Comparison of ENCODE assay signal across 19 mouse cellular contexts in genomic region chr19:44849465-44849864, GRCm38 (mm10).
DNase-seq lines count a peak whose midpoint lies in the region; ATAC-seq lines count a peak whose summit lies in the region.
"Had no signal": no experiment of that assay in that cellular context is flagged by ENCODE, and none has a peak within 500 bp of the region (broad histone marks: within the 10 kb centered on the region; RNA-seq: fewer than 3 reads in every experiment).

No protein-coding gene starts in this region.

- no peaks in the 10 kb centered on the region for H3K9me3 ChIP-seq in hindbrain, embryonic 10.5 days
- no peaks in the 10 kb centered on the region for H3K9me3 ChIP-seq in hindbrain, embryonic 14.5 days (ENCODE audit: control insufficient read depth, low read length)
- no peaks in the 10 kb centered on the region for H3K9me3 ChIP-seq in kidney, embryonic 14.5 days (ENCODE audit: control insufficient read depth, low read length)
- H3K9me3 ChIP-seq in limb, embryonic 11.5 days (ENCODE audit: control insufficient read depth, low read length), result no peaks in the 10 kb centered on the region
- H3K9me3 ChIP-seq in limb, embryonic 10.5 days (replicated peaks), result no peaks in the 10 kb centered on the region
- H3K9me3 ChIP-seq: embryonic facial prominence, embryonic 13.5 days; forebrain, embryonic 12.5 days; heart, embryonic 13.5 days had no signal

- peaks cover 12% of the 10 kb centered on the region for H3K27me3 ChIP-seq in hindbrain, embryonic 10.5 days (ENCODE audit: insufficient read depth, poor library complexity, severe bottlenecking)
- peaks cover 6% of the 10 kb centered on the region; the same call in 1 of the 2 replicates for H3K27me3 ChIP-seq in hindbrain, embryonic 14.5 days (ENCODE audit: control insufficient read depth, insufficient read depth, low read length)
- H3K27me3 ChIP-seq in kidney, embryonic 14.5 days (ENCODE audit: control insufficient read depth, insufficient read depth, low read length), result no peaks in the 10 kb centered on the region
- no peaks in the 10 kb centered on the region for H3K27me3 ChIP-seq in limb, embryonic 11.5 days (ENCODE audit: control insufficient read depth, insufficient read depth, low read length)
- peaks cover 22% of the 10 kb centered on the region for H3K27me3 ChIP-seq in limb, embryonic 10.5 days (ENCODE audit: low read depth, poor library complexity, severe bottlenecking)

- H3K4me1 ChIP-seq in hindbrain, embryonic 10.5 days (replicated peaks), result peaks cover 13% of the 10 kb centered on the region; the same call in 1 of the 2 replicates
- H3K4me1 ChIP-seq in hindbrain, embryonic 14.5 days (replicated peaks; ENCODE audit: control insufficient read depth, insufficient read depth, low read length), result no peaks in the 10 kb centered on the region
- H3K4me1 ChIP-seq in kidney, embryonic 14.5 days (ENCODE audit: control insufficient read depth, insufficient read depth, low read length), result peaks cover 5% of the 10 kb centered on the region; the same call in 1 of the 2 replicates
- no peaks in the 10 kb centered on the region for H3K4me1 ChIP-seq in limb, embryonic 11.5 days (ENCODE audit: control insufficient read depth, insufficient read depth, low read length)
- peaks cover 10% of the 10 kb centered on the region for H3K4me1 ChIP-seq in limb, embryonic 10.5 days
- H3K4me1 ChIP-seq: embryonic facial prominence, embryonic 13.5 days; forebrain, embryonic 12.5 days; heart, embryonic 13.5 days had no signal

- no peaks in the 10 kb centered on the region for H3K36me3 ChIP-seq in hindbrain, embryonic 10.5 days
- H3K36me3 ChIP-seq in hindbrain, embryonic 14.5 days (replicated peaks; ENCODE audit: control insufficient read depth, insufficient read depth), result no peaks in the 10 kb centered on the region
- H3K36me3 ChIP-seq in kidney, embryonic 14.5 days (ENCODE audit: control insufficient read depth, insufficient read depth, low read length), result no peaks in the 10 kb centered on the region
- H3K36me3 ChIP-seq in limb, embryonic 11.5 days (ENCODE audit: control insufficient read depth, insufficient read depth, low read length), result no peaks in the 10 kb centered on the region
- no peaks in the 10 kb centered on the region for H3K36me3 ChIP-seq in limb, embryonic 10.5 days
- H3K36me3 ChIP-seq: embryonic facial prominence, embryonic 13.5 days; forebrain, embryonic 12.5 days; heart, embryonic 13.5 days had no signal

- no peak overlapping the region for H3K4me2 ChIP-seq in hindbrain, embryonic 14.5 days (replicated peaks)
- no peak overlapping the region for H3K4me2 ChIP-seq in kidney, embryonic 14.5 days (replicated peaks; ENCODE audit: low read depth, low read length)
- H3K4me2 ChIP-seq in limb, embryonic 11.5 days (ENCODE audit: low read depth, severe bottlenecking), result no peak overlapping the region
- H3K4me2 ChIP-seq: embryonic facial prominence, embryonic 13.5 days; forebrain, embryonic 12.5 days; heart, embryonic 13.5 days had no signal

- no peak overlapping the region for H3K9ac ChIP-seq in hindbrain, embryonic 14.5 days
- no peak overlapping the region for H3K9ac ChIP-seq in kidney, embryonic 14.5 days (ENCODE audit: low read depth, low read length)
- no peak overlapping the region for H3K9ac ChIP-seq in limb, embryonic 11.5 days (ENCODE audit: low read length)
- H3K9ac ChIP-seq: embryonic facial prominence, embryonic 13.5 days; forebrain, embryonic 12.5 days; heart, embryonic 13.5 days had no signal

- DNase-seq in hindbrain, embryonic 10.5 days (ENCODE audit: low spot score), result peak; percentile 37
- DNase-seq in hindbrain, embryonic 14.5 days (ENCODE audit: low spot score), result no peak
- no peak for DNase-seq in kidney, adult 8-10 months
- peak; percentile 20 for DNase-seq in limb, embryonic 11.5 days (ENCODE audit: low spot score)
- DNase-seq in limb, embryonic 10.5 days (ENCODE audit: low spot score), result no peak
- DNase-seq in embryo, embryonic 9.5 days (ENCODE audit: extremely low spot score), result no peak
- DNase-seq: adrenal gland, postnatal 14 days; cerebellum, adult 11-12 months; cerebellum, adult 9-10 months; cerebellum, postnatal 25 days; gastrocnemius, postnatal 10 days; heart, postnatal 4 days had no signal

- no peak for ATAC-seq in hindbrain, embryonic 14.5 days (ENCODE audit: low FRiP score)
- ATAC-seq in kidney, embryonic 14.5 days (ENCODE audit: low FRiP score, low TSS enrichment), result peak; percentile 71; the same call in 1 of the 2 replicates
- no peak for ATAC-seq in limb, embryonic 11.5 days (ENCODE audit: insufficient number of reproducible peaks, low FRiP score, low TSS enrichment, low read depth)
- ATAC-seq: activated CD4-positive, CD25-positive, alpha-beta regulatory T cell, adult 4 months; forebrain, embryonic 16.5 days; Patski had no signal

- no peak overlapping the region for H3K4me3 ChIP-seq in hindbrain, embryonic 10.5 days
- H3K4me3 ChIP-seq in hindbrain, embryonic 14.5 days (replicated peaks; ENCODE audit: low read length), result no peak overlapping the region
- H3K4me3 ChIP-seq in kidney, embryonic 14.5 days (ENCODE audit: low read length), result no peak overlapping the region
- no peak overlapping the region for H3K4me3 ChIP-seq in limb, embryonic 11.5 days (ENCODE audit: low read depth, low read length)
- no peak overlapping the region for H3K4me3 ChIP-seq in limb, embryonic 10.5 days
- H3K4me3 ChIP-seq: embryonic facial prominence, embryonic 13.5 days; forebrain, embryonic 12.5 days; heart, embryonic 13.5 days had no signal

- WGBS in hindbrain, embryonic 10.5 days, result 68% methylated on average over 12 of the region's 12 CpGs
- 65% methylated on average over 12 of the region's 12 CpGs for WGBS in hindbrain, embryonic 14.5 days
- 31% methylated on average over 12 of the region's 12 CpGs for WGBS in kidney, embryonic 14.5 days
- 70% methylated on average over 12 of the region's 12 CpGs for WGBS in limb, embryonic 11.5 days
- 75% methylated on average over 12 of the region's 12 CpGs for whole genome bisulfite sequencing in limb, embryonic 10.5 days

- H3K27ac ChIP-seq in hindbrain, embryonic 10.5 days, result no peak overlapping the region
- no peak overlapping the region for H3K27ac ChIP-seq in hindbrain, embryonic 14.5 days
- no peak overlapping the region for H3K27ac ChIP-seq in kidney, embryonic 14.5 days (ENCODE audit: low read depth, low read length)
- no peak overlapping the region for H3K27ac ChIP-seq in limb, embryonic 11.5 days (replicated peaks; ENCODE audit: low read depth, low read length)
- H3K27ac ChIP-seq in limb, embryonic 10.5 days, result no peak overlapping the region
- H3K27ac ChIP-seq: embryonic facial prominence, embryonic 13.5 days; forebrain, embryonic 12.5 days; heart, embryonic 13.5 days had no signal

Comparison
In these comparisons a context has a peak if more than half of its experiments do, and no peak if none do; other contexts are left out.
1. DNase-seq: peak in hindbrain, embryonic 10.5 days (single experiment) and limb, embryonic 11.5 days (single experiment); none in hindbrain, embryonic 14.5 days (single experiment), kidney, adult 8-10 months (0 of 2), limb, embryonic 10.5 days (single experiment) and embryo, embryonic 9.5 days (single experiment).